Mouse (Mus musculus) forebrain, embryonic 12.5 days (tissue): ENCODE results near the gene Crnkl1. TPM values are rescaled to one million over a fixed set of nuclear protein-coding genes. Genes with fewer than 3 reads are reported as not detected.
"Not testable (repeated sequence)": the region's sequence is repeated elsewhere in the genome, so short reads cannot be mapped to it uniquely, and the experiment has no call there.

Experiments
- ATAC-seq: fragments of 200-750 bp; cut with Nextera tagmentation; 2 replicates; pipeline ENCODE4 v1.8.0; 2017; ENCODE audit warnings: moderate TSS enrichment; ENCODE audit not compliant: low FRiP score
- H3K27ac ChIP-seq: fragments of 300-500 bp; sonication (generic); 2 replicates; pipeline ENCODE4 v1.5.1; 2016; ENCODE audit warnings: mild to moderate bottlenecking
- H3K27me3 ChIP-seq: fragments of 300-500 bp; sonication (generic); 2 replicates; pipeline ENCODE4 v1.6.1; 2016; ENCODE audit warnings: mild to moderate bottlenecking
- H3K36me3 ChIP-seq: fragments of 300-500 bp; sonication (generic); replicated peaks from 2 replicates; pipeline ENCODE4 v1.6.1; 2016; ENCODE audit warnings: mild to moderate bottlenecking
- H3K4me1 ChIP-seq: fragments of 300-500 bp; sonication (generic); 2 replicates; pipeline ENCODE4 v1.6.1; 2016
- H3K4me2 ChIP-seq: fragments of 300-500 bp; sonication (generic); 2 replicates; pipeline ENCODE4 v1.6.1; 2016; ENCODE audit warnings: mild to moderate bottlenecking, moderate library complexity
- H3K4me3 ChIP-seq: fragments of 300-500 bp; sonication (generic); replicated peaks from 2 replicates; pipeline ENCODE4 v1.5.1; 2016; ENCODE audit warnings: mild to moderate bottlenecking
- H3K9ac ChIP-seq: fragments of 300-500 bp; sonication (generic); 2 replicates; pipeline ENCODE4 v1.6.1; 2016; ENCODE audit warnings: mild to moderate bottlenecking
- H3K9me3 ChIP-seq: fragments of 300-500 bp; sonication (generic); 2 replicates; pipeline ENCODE4 v1.6.1; 2016
- WGBS: fragments of 180-500 bp; shearing (Covaris S2); methylation state at CpG from one replicate; pipeline ENCODE4 v1.1.7; 2016; 5-methylcytosine and 5-hydroxymethylcytosine counted together
- polyA plus RNA-seq: library from polyadenylated mRNA; unstranded; fragments of >200 nt; fragmentation: Nextera tagmentation; extraction: Ambion mirVana; gene quantifications from 2 replicates; pipeline ENCODE4 v1.2.1, GENCODE M21; 2016

Crnkl1 gene
- polyA plus RNA-seq, 1 experiment from 2014 or later: 37.9 TPM

GRCm38 (mm10) chr2:145905156-145905555 is 29.7 kb downstream of the Crnkl1 start:
- Histone ChIP-seq H3K27ac (no peak overlapping the region), H3K4me2 (no peak overlapping the region), H3K4me3 (no peak overlapping the region), H3K36me3 (peaks cover 18% of the 10 kb centered on the region), H3K9me3 (no peaks in the 10 kb centered on the region), H3K27me3 (no peaks in the 10 kb centered on the region), H3K9ac (0 out of 2 replicates have a peak overlapping the region, but pooled peaks have one; percentile 1), H3K4me1 (peaks cover 21% of the 10 kb centered on the region)
- 83% methylated on average over 6 of the region's 6 CpGs for WGBS
- ATAC-seq: no peak

GRCm38 (mm10) chr2:145903983-145904616 is 30.7 kb downstream of the Crnkl1 start:
- WGBS: 38% methylated on average over 12 of the region's 12 CpGs
- peaks cover 21% of the 10 kb centered on the region for H3K4me1 ChIP-seq
- H3K9ac ChIP-seq: peak overlapping the region; percentile 93
- peak overlapping the region; percentile 99 for H3K4me3 ChIP-seq
- peaks cover 13% of the 10 kb centered on the region for H3K36me3 ChIP-seq
- ATAC-seq: no peak
- H3K27me3 ChIP-seq: no peaks in the 10 kb centered on the region
- H3K27ac ChIP-seq: no peak overlapping the region
- H3K4me2 ChIP-seq: peak overlapping the region; percentile 64
- H3K9me3 ChIP-seq: no peaks in the 10 kb centered on the region

GRCm38 (mm10) chr2:145903061-145903901 is 31.5 kb downstream of the Crnkl1 start:
- Histone ChIP-seq H3K9me3 (no peaks in the 10 kb centered on the region), H3K9ac (peak overlapping the region; percentile 93), H3K4me1 (peaks cover 21% of the 10 kb centered on the region), H3K27ac (peak overlapping the region; percentile 75), H3K4me3 (peak overlapping the region; percentile 99), H3K4me2 (peak overlapping the region; percentile 64), H3K36me3 (0 out of 2 replicates have a peak, but pooled peaks cover 7% of the 10 kb centered on the region), H3K27me3 (no peaks in the 10 kb centered on the region)
- under 1% methylated on average over 68 of the region's 68 CpGs for WGBS
- peak; percentile 97 for ATAC-seq

- Histone ChIP-seq H3K9ac (peak within 1 kb of the TSS; percentile 93), H3K27ac (no peak within 1 kb of the TSS)
- 86% methylated on average over 6 of the region's 6 CpGs for WGBS
Observed at GRCm38 (mm10) chr2:145901861-145902260, 33.0 kb downstream of the Crnkl1 start, which contains the start of gene Naa20. Naa20 (plus strand) TSS chr2:145902099.

GRCm38 (mm10) chr2:145900318-145900717 is 34.5 kb downstream of the Crnkl1 start:
- not testable (repeated sequence) for H3K27me3 ChIP-seq, H3K4me3 ChIP-seq, H3K4me2 ChIP-seq, H3K27ac ChIP-seq, H3K9me3 ChIP-seq, ATAC-seq, H3K9ac ChIP-seq, H3K36me3 ChIP-seq
- 80% methylated on average over 8 of the region's 8 CpGs for whole genome bisulfite sequencing
- peaks cover 17% of the 10 kb centered on the region for H3K4me1 ChIP-seq

More at GRCm38 (mm10) chr2:145901861-145902260, 33.0 kb downstream of the Crnkl1 start, which contains the start of gene Naa20:
- Histone ChIP-seq H3K27me3 (no peaks in the 10 kb centered on the region), H3K4me2 (peak within 1 kb of the TSS; percentile 64), H3K4me3 (peak within 1 kb of the TSS; percentile 99), H3K4me1 (peaks cover 21% of the 10 kb centered on the region), H3K36me3 (0 out of 2 replicates have a peak, but pooled peaks cover 1% of the 10 kb centered on the region), H3K9me3 (no peaks in the 10 kb centered on the region)
- no peak for ATAC-seq

GRCm38 (mm10) chr2:145898106-145898505 is 36.7 kb downstream of the Crnkl1 start:
- Histone ChIP-seq H3K9ac (no peak overlapping the region), H3K4me2 (no peak overlapping the region), H3K36me3 (no peaks in the 10 kb centered on the region), H3K4me3 (no peak overlapping the region), H3K27ac (no peak overlapping the region), H3K4me1 (0 out of 2 replicates have a peak, but pooled peaks cover 2% of the 10 kb centered on the region), H3K27me3 (no peaks in the 10 kb centered on the region), H3K9me3 (no peaks in the 10 kb centered on the region)
- ATAC-seq: no peak
- WGBS: 86% methylated on average over 9 of the region's 9 CpGs

- 89% methylated on average over 6 of the region's 6 CpGs for WGBS
- no peak for ATAC-seq
- H3K27ac ChIP-seq: no peak overlapping the region
- no peaks in the 10 kb centered on the region for H3K27me3 ChIP-seq
- H3K4me2 ChIP-seq: no peak overlapping the region
- no peak overlapping the region for H3K9ac ChIP-seq
- H3K4me3 ChIP-seq: no peak overlapping the region
- H3K36me3 ChIP-seq: no peaks in the 10 kb centered on the region
- no peaks in the 10 kb centered on the region for H3K4me1 ChIP-seq
- H3K9me3 ChIP-seq: no peaks in the 10 kb centered on the region
Observed at GRCm38 (mm10) chr2:145893756-145894155, 41.1 kb downstream of the Crnkl1 start.

- Histone ChIP-seq H3K9ac (no peak overlapping the region), H3K4me3 (no peak overlapping the region), H3K36me3 (no peaks in the 10 kb centered on the region), H3K27me3 (no peaks in the 10 kb centered on the region), H3K27ac (no peak overlapping the region), H3K4me2 (no peak overlapping the region), H3K9me3 (no peaks in the 10 kb centered on the region), H3K4me1 (peaks cover 3% of the 10 kb centered on the region; the same call in 1 of the 2 replicates)
- WGBS: 76% methylated on average over 2 of the region's 2 CpGs
- no peak for ATAC-seq
Observed at GRCm38 (mm10) chr2:145890571-145890970, 44.2 kb downstream of the Crnkl1 start.

GRCm38 (mm10) chr2:145888766-145889480 is 45.9 kb downstream of the Crnkl1 start:
- no peak for ATAC-seq
- peaks cover 6% of the 10 kb centered on the region; the same call in 1 of the 2 replicates for H3K4me1 ChIP-seq
- H3K4me3 ChIP-seq: no peak overlapping the region
- no peaks in the 10 kb centered on the region for H3K9me3 ChIP-seq
- no peak overlapping the region for H3K4me2 ChIP-seq
- WGBS: 76% methylated on average over 6 of the region's 6 CpGs
- H3K36me3 ChIP-seq: no peaks in the 10 kb centered on the region
- H3K27me3 ChIP-seq: no peaks in the 10 kb centered on the region
- H3K9ac ChIP-seq: no peak overlapping the region
- 0 out of 2 replicates have a peak overlapping the region, but pooled peaks have one; percentile 25 for H3K27ac ChIP-seq

GRCm38 (mm10) chr2:145887937-145888765 is 46.7 kb downstream of the Crnkl1 start:
- no peaks in the 10 kb centered on the region for H3K9me3 ChIP-seq
- H3K4me1 ChIP-seq: peaks cover 6% of the 10 kb centered on the region; the same call in 1 of the 2 replicates
- no peaks in the 10 kb centered on the region for H3K36me3 ChIP-seq
- no peak for ATAC-seq
- H3K4me2 ChIP-seq: no peak overlapping the region
- H3K27ac ChIP-seq: 0 out of 2 replicates have a peak overlapping the region, but pooled peaks have one; percentile 25
- 72% methylated on average over 14 of the region's 14 CpGs for WGBS
- no peaks in the 10 kb centered on the region for H3K27me3 ChIP-seq
- no peak overlapping the region for H3K9ac ChIP-seq
- H3K4me3 ChIP-seq: no peak overlapping the region
